Mouse (Mus musculus) MEL (cell line): ENCODE results near the gene Stxbp1.

ENCODE experiments used
- CTCF ChIP-seq, 3 experiments: IDR thresholded peaks in 2 of 3; conservative IDR thresholded peaks in 1 of 3; 2 replicates each; pipeline ENCODE4 v1.5.1; 2011 to 2012; ENCODE audit warnings: low read length in 3 of 3, low read depth in 2 of 3, mild to moderate bottlenecking in 2 of 3, improper control_type of control experiment in 1 of 3, inconsistent platforms in 1 of 3, mixed read lengths in 1 of 3, moderate library complexity in 1 of 3; ENCODE audit not compliant: control insufficient read depth in 1 of 3, insufficient read depth in 1 of 3, poor library complexity in 1 of 3, severe bottlenecking in 1 of 3
- ETS1 ChIP-seq: IDR thresholded peaks from 2 replicates; pipeline ENCODE4 v1.6.1; 2012; ENCODE audit warnings: low read depth, mild to moderate bottlenecking, inconsistent platforms, low read length, improper control_type of control experiment, moderate library complexity
- NRF1 ChIP-seq: IDR thresholded peaks from 2 replicates; pipeline ENCODE4 v1.6.1; 2014; ENCODE audit warnings: low read depth, mild to moderate bottlenecking, inconsistent platforms, low read length, improper control_type of control experiment, moderate library complexity; ENCODE audit not compliant: poor library complexity, insufficient read depth, severe bottlenecking
- ZMIZ1 ChIP-seq: IDR thresholded peaks from 2 replicates; pipeline ENCODE4 v1.6.1; 2012; ENCODE audit warnings: low read depth, mild to moderate bottlenecking, inconsistent platforms, low read length, improper control_type of control experiment, moderate library complexity

- TF ChIP-seq CTCF (IDR thresholded peaks at IDR 0.05 in 2 of 3, conservative IDR thresholded peaks at IDR 0.05 in 1 of 3; ENCODE audit: control insufficient read depth in 1 of 3, insufficient read depth in 1 of 3, low read depth in 2 of 3, low read length in 3 of 3, poor library complexity in 1 of 3, severe bottlenecking in 1 of 3) = no peak
- no peak for TF ChIP-seq NRF1
- TF ChIP-seq ZMIZ1 = no peak
- no peak for TF ChIP-seq ETS1
These were observed 78.3 kb downstream of the Stxbp1 start for GRCm38 (mm10) chr2:32768661-32769285.
